Mouse (Mus musculus) heart, postnatal 0 days (tissue): ENCODE results near the gene Cntn4.

ENCODE experiments used
- CTCF ChIP-seq: IDR thresholded peaks from 2 replicates; pipeline ENCODE4 v1.5.1; 2016; ENCODE audit warnings: antibody characterized with exemption, control low read depth, low read depth
- EP300 ChIP-seq: IDR thresholded peaks from 2 replicates; pipeline ENCODE4 v1.6.1; 2016; ENCODE audit warnings: antibody characterized with exemption, low read depth

GRCm38 (mm10) chr6:106200974-106201373 lies 523.5 kb downstream of the Cntn4 start:
- TF ChIP-seq CTCF, result no peak
- no peak for TF ChIP-seq EP300
